Mouse (Mus musculus) lung, embryonic 16.5 days (tissue): ENCODE results near the gene Zcchc17. TPM values are rescaled to one million over a fixed set of nuclear protein-coding genes. Genes with fewer than 3 reads are reported as not detected.

ENCODE experiments used
- ATAC-seq: fragments of 200-750 bp; cut with Nextera tagmentation; 2 replicates; pipeline ENCODE4 v1.8.0; 2017; ENCODE audit warnings: low read depth, mild to moderate bottlenecking, moderate library complexity
- H3K27ac ChIP-seq: fragments of 300-500 bp; sonication (generic); 2 replicates; pipeline ENCODE4 v1.5.1; 2014; ENCODE audit warnings: mild to moderate bottlenecking, control low read depth, low read length
- H3K27me3 ChIP-seq: fragments of 300-500 bp; sonication (generic); 2 replicates; pipeline ENCODE4 v1.6.1; 2014; ENCODE audit warnings: low read depth, low read length, mixed read lengths; ENCODE audit not compliant: control insufficient read depth, insufficient read depth
- H3K36me3 ChIP-seq: fragments of 300-500 bp; sonication (generic); 2 replicates; pipeline ENCODE4 v1.6.1; 2014; ENCODE audit warnings: low read length; ENCODE audit not compliant: control insufficient read depth, insufficient read depth
- H3K4me1 ChIP-seq: fragments of 300-500 bp; sonication (generic); replicated peaks from 2 replicates; pipeline ENCODE4 v1.6.1; 2014; ENCODE audit warnings: low read length, mixed read lengths; ENCODE audit not compliant: control insufficient read depth, insufficient read depth
- H3K4me2 ChIP-seq: fragments of 300-500 bp; sonication (generic); 2 replicates; pipeline ENCODE4 v1.6.1; 2014; ENCODE audit warnings: low read depth, low read length, control low read depth
- H3K4me3 ChIP-seq: fragments of 300-500 bp; sonication (generic); 2 replicates; pipeline ENCODE4 v1.5.1; 2014; ENCODE audit warnings: mild to moderate bottlenecking, low read length, control low read depth
- H3K9ac ChIP-seq: fragments of 300-500 bp; sonication (generic); 2 replicates; pipeline ENCODE4 v1.6.1; 2014; ENCODE audit warnings: low read length, control low read depth
- H3K9me3 ChIP-seq: fragments of 300-500 bp; sonication (generic); 2 replicates; pipeline ENCODE4 v1.6.1; 2016; ENCODE audit warnings: low read length; ENCODE audit not compliant: control insufficient read depth
- WGBS: fragments of 180-500 bp; shearing (Covaris S2); extraction: QIAGEN DNeasy Blood & Tissue Kit; methylation state at CpG from one replicate; pipeline ENCODE4 v1.1.7; 2014; 5-methylcytosine and 5-hydroxymethylcytosine counted together
- polyA plus RNA-seq: library from polyadenylated mRNA; unstranded; fragments of >200 nt; fragmentation: Nextera tagmentation; extraction: Ambion mirVana; gene quantifications from 2 replicates; pipeline ENCODE4 v1.2.1, GENCODE M21; 2015

Gene Zcchc17
- polyA plus RNA-seq, 1 experiment from 2014 or later, result 72.0 TPM

- no peak; the same call in 1 of the 2 replicates for ATAC-seq
These were observed 471 bp upstream of the Zcchc17 start for GRCm38 (mm10) chr4:130360238-130360590.

GRCm38 (mm10) chr4:130357946-130358345, 1.8 kb downstream of the Zcchc17 start:
- Histone ChIP-seq H3K27ac (no peak overlapping the region), H3K4me3 (no peak overlapping the region), H3K9ac (no peak overlapping the region), H3K36me3 (peaks cover 6% of the 10 kb centered on the region; the same call in 1 of the 2 replicates), H3K9me3 (0 out of 2 replicates have a peak, but pooled peaks cover 2% of the 10 kb centered on the region), H3K4me2 (no peak overlapping the region), H3K27me3 (no peaks in the 10 kb centered on the region), H3K4me1 (peaks cover 15% of the 10 kb centered on the region)
- ATAC-seq, result no peak

More at GRCm38 (mm10) chr4:130360238-130360590, 471 bp upstream of the Zcchc17 start:
- Histone ChIP-seq H3K9me3 (0 out of 2 replicates have a peak, but pooled peaks cover 2% of the 10 kb centered on the region), H3K4me3 (peak overlapping the region; percentile 99), H3K4me2 (peak overlapping the region; percentile 85), H3K27ac (peak overlapping the region; percentile 82), H3K36me3 (peaks cover 19% of the 10 kb centered on the region), H3K4me1 (peaks cover 15% of the 10 kb centered on the region), H3K27me3 (no peaks in the 10 kb centered on the region), H3K9ac (peak overlapping the region; percentile 97)
- 0% methylated on average over 17 of the region's 19 CpGs for WGBS

GRCm38 (mm10) chr4:130352588-130352987, 7.2 kb downstream of the Zcchc17 start:
- no peak for ATAC-seq
- Histone ChIP-seq H3K9me3 (0 out of 2 replicates have a peak, but pooled peaks cover 2% of the 10 kb centered on the region), H3K27ac (no peak overlapping the region), H3K4me3 (no peak overlapping the region), H3K36me3 (peaks cover 22% of the 10 kb centered on the region), H3K4me2 (no peak overlapping the region), H3K27me3 (no peaks in the 10 kb centered on the region), H3K9ac (no peak overlapping the region), H3K4me1 (no peaks in the 10 kb centered on the region)
- WGBS, result 83% methylated on average over 7 of the region's 7 CpGs

- Histone ChIP-seq H3K9ac (no peak overlapping the region), H3K27me3 (no peaks in the 10 kb centered on the region), H3K36me3 (peaks cover 20% of the 10 kb centered on the region), H3K9me3 (no peaks in the 10 kb centered on the region), H3K27ac (no peak overlapping the region), H3K4me1 (no peaks in the 10 kb centered on the region), H3K4me2 (no peak overlapping the region), H3K4me3 (no peak overlapping the region)
- WGBS, result 81% methylated on average over 16 of the region's 16 CpGs
- ATAC-seq, result no peak
These were observed 8.9 kb downstream of the Zcchc17 start for GRCm38 (mm10) chr4:130350690-130351422.

GRCm38 (mm10) chr4:130349666-130350065, 10.1 kb downstream of the Zcchc17 start:
- Histone ChIP-seq H3K36me3 (peaks cover 20% of the 10 kb centered on the region), H3K4me1 (no peaks in the 10 kb centered on the region), H3K4me3 (no peak overlapping the region), H3K4me2 (no peak overlapping the region), H3K9ac (no peak overlapping the region), H3K9me3 (no peaks in the 10 kb centered on the region), H3K27me3 (no peaks in the 10 kb centered on the region), H3K27ac (no peak overlapping the region)
- 92% methylated on average over 6 of the region's 6 CpGs for WGBS
- no peak for ATAC-seq

GRCm38 (mm10) chr4:130341691-130342090, 18.1 kb downstream of the Zcchc17 start:
- no peak; the same call in 1 of the 2 replicates for ATAC-seq
- Histone ChIP-seq H3K27me3 (no peaks in the 10 kb centered on the region), H3K27ac (no peak overlapping the region), H3K4me2 (no peak overlapping the region), H3K4me3 (no peak overlapping the region), H3K36me3 (peaks cover 13% of the 10 kb centered on the region), H3K9ac (no peak overlapping the region), H3K4me1 (no peaks in the 10 kb centered on the region), H3K9me3 (no peaks in the 10 kb centered on the region)
- WGBS, result 24% methylated on average over 4 of the region's 4 CpGs

- H3K9me3 ChIP-seq, result no peaks in the 10 kb centered on the region
- no peak overlapping the region for H3K27ac ChIP-seq
- WGBS, result 62% methylated on average over 5 of the region's 5 CpGs
- ATAC-seq, result no peak
- H3K9ac ChIP-seq, result no peak overlapping the region
- no peaks in the 10 kb centered on the region for H3K4me1 ChIP-seq
- H3K4me2 ChIP-seq, result no peak overlapping the region
- H3K36me3 ChIP-seq, result peaks cover 14% of the 10 kb centered on the region
- no peak overlapping the region for H3K4me3 ChIP-seq
- H3K27me3 ChIP-seq, result no peaks in the 10 kb centered on the region
These were observed 23.9 kb downstream of the Zcchc17 start for GRCm38 (mm10) chr4:130335867-130336266.

- no peaks in the 10 kb centered on the region for H3K4me1 ChIP-seq
- H3K36me3 ChIP-seq, result peaks cover 14% of the 10 kb centered on the region; the same call in 1 of the 2 replicates
- no peak overlapping the region for H3K27ac ChIP-seq
- H3K4me3 ChIP-seq, result no peak overlapping the region
- H3K27me3 ChIP-seq, result no peaks in the 10 kb centered on the region
- ATAC-seq, result no peak
- 87% methylated on average over 9 of the region's 9 CpGs for WGBS
- H3K4me2 ChIP-seq, result no peak overlapping the region
- no peaks in the 10 kb centered on the region for H3K9me3 ChIP-seq
- no peak overlapping the region for H3K9ac ChIP-seq
These were observed 32.4 kb downstream of the Zcchc17 start for GRCm38 (mm10) chr4:130327366-130327765.

- no peak overlapping the region for H3K9ac ChIP-seq
- H3K36me3 ChIP-seq, result peaks cover 18% of the 10 kb centered on the region; the same call in 1 of the 2 replicates
- no peak overlapping the region for H3K4me2 ChIP-seq
- no peaks in the 10 kb centered on the region for H3K27me3 ChIP-seq
- H3K27ac ChIP-seq, result no peak overlapping the region
- no peaks in the 10 kb centered on the region for H3K9me3 ChIP-seq
- H3K4me3 ChIP-seq, result no peak overlapping the region
- ATAC-seq, result no peak
- H3K4me1 ChIP-seq, result no peaks in the 10 kb centered on the region
- WGBS, result 97% methylated on average over 2 of the region's 2 CpGs
These were observed 34.3 kb downstream of the Zcchc17 start for GRCm38 (mm10) chr4:130325446-130325845.
